Mouse (Mus musculus): ENCODE results near the gene Trove2. TPM values are rescaled to one million over a fixed set of nuclear protein-coding genes. Genes with fewer than 3 reads are reported as not detected.

Gene Trove2
- total RNA-seq, 2 experiments from 2014 or later, result not detected

Other genes starting within 250 kb of the Trove2 start
- not detected in 2 replicates for gene B3galt2, start 136.4 kb downstream of the Trove2 start, total RNA-seq (2015; ENCODE audit: low replicate concordance)
- 0.23 and 0.64 TPM in 2 replicates for gene B3galt2, start 136.4 kb downstream of the Trove2 start, total RNA-seq (2017; ENCODE audit: low replicate concordance)
- 20.1 and 38.9 TPM in 2 replicates for gene Cdc73, start 74.2 kb downstream of the Trove2 start, total RNA-seq (2015; ENCODE audit: low replicate concordance)
- gene Cdc73, start 74.2 kb downstream of the Trove2 start, total RNA-seq (2017; ENCODE audit: low replicate concordance), result 29.4 and 30.2 TPM in 2 replicates
- gene Glrx2, start 60.7 kb downstream of the Trove2 start, total RNA-seq (2015; ENCODE audit: low replicate concordance), result 16.3 and 28.5 TPM in 2 replicates
- gene Glrx2, start 60.7 kb downstream of the Trove2 start, total RNA-seq (2017; ENCODE audit: low replicate concordance), result 8.2 and 19.1 TPM in 2 replicates
- gene Uchl5, start 204 bp upstream of the Trove2 start, total RNA-seq (2015; ENCODE audit: low replicate concordance), result 50.5 and 64.1 TPM in 2 replicates
- gene Uchl5, start 204 bp upstream of the Trove2 start, total RNA-seq (2017; ENCODE audit: low replicate concordance), result 42.4 and 126 TPM in 2 replicates
- gene Rgs2, start 227.1 kb upstream of the Trove2 start, total RNA-seq (2015; ENCODE audit: low replicate concordance), result 56.6 and 80.5 TPM in 2 replicates
- 12.6 and 21.3 TPM in 2 replicates for gene Rgs2, start 227.1 kb upstream of the Trove2 start, total RNA-seq (2017; ENCODE audit: low replicate concordance)

Data from erythroid progenitor cell, adult 5-6 weeks (primary cell).